Mouse (Mus musculus) C2C12 (cell line): ENCODE measurements at regions not wholly inside any gene's neighbourhood (a gene's known extent, or its start where the extent isn't known, plus 50 kb on each side); places are given as distances from the start of the nearest gene placed in this dataset.
"Not testable (repeated sequence)": the region's sequence is repeated elsewhere in the genome, so short reads cannot be mapped to it uniquely, and the experiment has no call there.

Source experiments
- H3K27me3 ChIP-seq: one replicate; pipeline ENCODE4 v1.6.1; 2011; ENCODE audit not compliant: control insufficient read depth, insufficient read depth, insufficient read length
- H3K36me3 ChIP-seq: one replicate; pipeline ENCODE4 v1.6.1; 2011; ENCODE audit not compliant: control insufficient read depth, insufficient read depth
- H3K4me3 ChIP-seq: one replicate; pipeline ENCODE4 v1.5.1; 2011; ENCODE audit warnings: mild to moderate bottlenecking, control low read depth; ENCODE audit not compliant: poor library complexity, insufficient read depth, severe bottlenecking
- H3K79me2 ChIP-seq: one replicate; pipeline ENCODE4 v1.6.1; 2011; ENCODE audit not compliant: control insufficient read depth, insufficient read depth
- H3K79me3 ChIP-seq: one replicate; pipeline ENCODE4 v1.6.1; 2011; ENCODE audit warnings: low read depth, control low read depth
- H3ac ChIP-seq: one replicate; pipeline ENCODE3; 2011; ENCODE audit warnings: low read depth; ENCODE audit not compliant: control insufficient read depth, insufficient read length
- CEBPB ChIP-seq: IDR thresholded peaks from one replicate; pipeline ENCODE4 v1.6.1; 2011; ENCODE audit warnings: low read depth, mild to moderate bottlenecking, control low read depth, moderate library complexity
- CTCF ChIP-seq: IDR thresholded peaks from one replicate; pipeline ENCODE4 v1.5.1; 2011; ENCODE audit not compliant: control insufficient read depth, insufficient read depth, insufficient read length
- FOSL1 ChIP-seq: IDR thresholded peaks from one replicate; pipeline ENCODE4 v1.8.0; 2011; ENCODE audit warnings: mild to moderate bottlenecking, low read length; ENCODE audit not compliant: poor library complexity, insufficient read depth, severe bottlenecking
- MAX ChIP-seq: IDR thresholded peaks from one replicate; pipeline ENCODE4 v1.6.1; 2011; ENCODE audit warnings: mild to moderate bottlenecking, control low read depth
- MYOD1 ChIP-seq: IDR thresholded peaks from one replicate; pipeline ENCODE4 v1.6.1; 2011; ENCODE audit warnings: low read depth; ENCODE audit not compliant: control insufficient read depth, insufficient read length
- MYOG ChIP-seq: IDR thresholded peaks from one replicate; pipeline ENCODE4 v1.6.1; 2011; ENCODE audit not compliant: control insufficient read depth, insufficient read length; ENCODE audit errors: extremely low read depth
- USF1 ChIP-seq: IDR thresholded peaks from one replicate; pipeline ENCODE4 v1.6.1; 2011; ENCODE audit warnings: low read depth, mild to moderate bottlenecking, control low read depth, moderate library complexity

DNA sequence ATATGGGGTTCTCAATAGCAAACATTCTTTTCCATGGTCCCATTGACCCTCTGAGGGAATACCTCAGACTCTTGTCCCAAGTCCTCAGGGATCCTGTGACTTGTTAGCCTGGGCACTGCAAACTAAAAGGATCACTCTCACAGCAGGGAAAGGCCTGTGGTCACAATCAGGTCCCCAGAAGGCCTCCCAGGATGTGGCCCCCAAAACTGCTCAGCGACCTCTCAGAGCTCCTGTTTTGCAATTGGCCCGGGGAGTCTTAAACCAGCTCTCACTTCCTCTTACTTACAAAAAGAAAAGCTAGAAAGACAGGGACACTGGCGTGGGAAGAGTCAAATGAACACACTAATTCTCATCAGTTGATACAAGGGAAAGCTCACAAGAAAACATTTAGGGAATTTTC is 59.4 kb upstream of the Rhobtb1 start:
- no peaks in the 10 kb centered on the region for H3K79me3 ChIP-seq
- H3K27me3 ChIP-seq: no peaks in the 10 kb centered on the region
- no peaks in the 10 kb centered on the region for H3K79me2 ChIP-seq
- no peaks in the 10 kb centered on the region for H3K36me3 ChIP-seq
- no peak overlapping the region for H3K4me3 ChIP-seq
- no peak for TF ChIP-seq USF1
- TF ChIP-seq MYOG: no peak
- TF ChIP-seq CEBPB: no peak
- no peak for TF ChIP-seq CTCF
- no peak for TF ChIP-seq FOSL1
- TF ChIP-seq MYOD1: no peak
- TF ChIP-seq MAX: no peak
- H3ac ChIP-seq: no peak overlapping the region

DNA sequence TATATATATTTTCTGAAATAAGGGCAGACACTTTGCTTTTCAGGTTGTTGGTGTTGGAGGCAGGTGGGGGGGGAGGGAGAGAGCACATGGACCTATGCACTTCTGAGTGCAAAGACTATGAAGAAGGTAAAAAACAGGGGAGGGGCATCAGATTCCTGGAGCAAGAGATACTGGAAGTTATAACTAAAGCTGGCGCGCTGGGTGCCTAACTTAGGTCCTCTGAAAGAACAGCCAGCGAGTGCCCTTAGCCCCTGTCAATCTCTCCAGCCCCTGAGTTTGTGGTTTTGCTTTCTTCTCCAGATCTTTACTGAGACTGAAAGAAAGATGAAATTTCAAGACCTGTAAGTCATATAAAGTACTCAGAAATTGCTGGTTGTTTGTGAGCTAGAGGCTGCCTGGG is 51.2 kb upstream of the Rhobtb1 start:
- Histone ChIP-seq H3ac (no peak overlapping the region), H3K79me2 (no peaks in the 10 kb centered on the region), H3K79me3 (no peaks in the 10 kb centered on the region), H3K27me3 (no peaks in the 10 kb centered on the region), H3K4me3 (no peak overlapping the region), H3K36me3 (no peaks in the 10 kb centered on the region)
- TF ChIP-seq MAX (no peak), USF1 (no peak), MYOD1 (no peak), CEBPB (no peak), FOSL1 (no peak), MYOG (no peak), CTCF (no peak)

DNA sequence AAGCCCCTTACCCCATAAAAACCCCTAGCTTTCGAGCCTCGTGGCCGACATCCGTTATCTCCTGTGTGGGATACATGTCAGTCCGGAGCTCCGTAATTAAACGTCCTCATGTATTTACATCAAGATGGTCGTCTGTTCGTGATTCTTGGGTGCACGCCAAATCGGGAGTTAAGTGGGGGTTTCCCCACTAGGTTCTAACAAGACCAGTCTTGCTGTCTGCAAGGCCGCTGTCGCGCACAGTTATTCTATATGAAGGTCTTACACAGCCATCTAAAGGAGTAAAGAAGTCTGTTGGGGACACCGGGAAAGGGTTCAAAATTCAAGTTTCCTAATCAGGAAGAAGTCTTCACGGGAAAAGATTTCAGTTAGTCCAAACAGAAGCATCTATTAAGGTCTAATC is 50.5 kb upstream of the Rhobtb1 start:
- not testable (repeated sequence) for H3K36me3 ChIP-seq, H3K79me2 ChIP-seq, H3K79me3 ChIP-seq

More for the DNA sequence above, 50.5 kb upstream of the Rhobtb1 start:
- not testable (repeated sequence) for H3ac ChIP-seq, H3K4me3 ChIP-seq, H3K27me3 ChIP-seq
